Mouse (Mus musculus): ENCODE data around the gene Heatr6. TPM values are rescaled to one million over a fixed set of nuclear protein-coding genes. Genes with fewer than 3 reads are reported as not detected.

The Heatr6 gene
- polyA plus RNA-seq, 1 experiment: 13.1 TPM

DNA sequence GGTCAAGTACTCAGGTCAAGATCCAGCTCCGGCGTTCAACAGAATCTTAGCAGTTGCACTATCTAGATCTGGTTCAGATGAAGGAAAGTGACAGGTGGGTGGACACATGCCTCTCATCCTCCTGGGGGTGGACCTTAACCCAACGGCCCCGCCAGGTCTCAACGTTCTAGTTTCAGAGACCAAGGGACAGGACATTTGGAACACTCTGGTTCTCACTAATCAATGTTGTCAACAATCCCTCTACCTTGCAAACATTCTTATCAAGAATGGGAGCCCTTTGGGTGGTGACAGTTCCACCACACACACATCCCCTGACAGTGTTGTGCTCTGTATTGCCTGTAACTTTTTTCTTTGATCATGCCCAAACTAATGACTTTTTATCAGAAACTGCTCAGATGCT, 11.7 kb upstream of the Heatr6 start:
- H3K4me3 ChIP-seq (replicated peaks; ENCODE audit: control insufficient read depth, low read depth, low read length): peak overlapping the region; percentile 18
- H3K27ac ChIP-seq (ENCODE audit: control insufficient read depth, insufficient read depth, low read depth, low read length, poor library complexity): peak overlapping the region; percentile 3
- H3K4me1 ChIP-seq (ENCODE audit: control insufficient read depth, insufficient read depth, low read length): peaks cover 11% of the 10 kb centered on the region
- no peak for TF ChIP-seq POLR2A (IDR thresholded peaks at IDR 0.05; ENCODE audit: borderline replicate concordance, control insufficient read depth, low read depth, low read length)
- no peak for TF ChIP-seq CTCF (IDR thresholded peaks at IDR 0.05; ENCODE audit: control insufficient read depth, insufficient read depth, low read length)
- WGBS: 82% methylated on average over 5 of the region's 5 CpGs

DNA sequence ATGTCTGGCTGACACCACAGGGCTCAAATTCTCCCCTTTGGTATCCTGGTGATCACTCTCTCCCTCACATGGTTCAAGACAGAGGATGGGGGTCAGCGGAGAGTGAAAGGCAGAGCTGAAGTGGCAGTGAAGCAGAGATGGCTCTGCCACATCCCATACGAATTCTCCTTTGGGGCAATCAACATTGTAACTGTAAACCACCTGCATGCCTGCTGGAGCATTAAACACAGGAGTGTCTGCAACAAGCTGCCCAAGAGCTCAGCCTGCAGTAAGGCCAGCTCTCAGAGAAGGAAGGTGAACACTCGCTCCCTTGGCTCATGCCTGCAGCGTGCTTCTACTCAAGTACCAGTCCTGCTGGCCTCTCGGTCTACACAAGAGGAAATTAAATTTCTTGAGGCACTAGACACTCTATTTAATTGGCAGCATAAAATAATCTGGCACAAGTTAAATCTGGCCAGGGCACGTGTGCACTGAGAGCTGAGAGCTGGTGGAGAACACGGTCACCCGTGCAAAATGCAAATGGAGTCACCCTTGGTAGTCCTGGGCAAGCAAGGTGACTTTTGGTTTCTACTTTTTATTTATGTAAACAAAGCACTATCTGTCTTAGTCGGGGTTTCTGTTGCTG, 10.7 kb upstream of the Heatr6 start:
- WGBS: 56% methylated on average over 9 of the region's 9 CpGs
- H3K27ac ChIP-seq (ENCODE audit: control insufficient read depth, insufficient read depth, low read depth, low read length, poor library complexity): peak overlapping the region; percentile 62
- TF ChIP-seq CTCF (IDR thresholded peaks at IDR 0.05; ENCODE audit: control insufficient read depth, insufficient read depth, low read length): no peak
- TF ChIP-seq POLR2A (IDR thresholded peaks at IDR 0.05; ENCODE audit: borderline replicate concordance, control insufficient read depth, low read depth, low read length): no peak

GRCm38 (mm10) chr11:83743525-83743924, 10.0 kb upstream of the Heatr6 start:
- WGBS: 42% methylated on average over 3 of the region's 3 CpGs
- H3K4me3 ChIP-seq (replicated peaks; ENCODE audit: control insufficient read depth, low read depth, low read length): peak overlapping the region; percentile 15
- TF ChIP-seq CTCF (IDR thresholded peaks at IDR 0.05; ENCODE audit: control insufficient read depth, insufficient read depth, low read length): no peak
- TF ChIP-seq POLR2A (IDR thresholded peaks at IDR 0.05; ENCODE audit: borderline replicate concordance, control insufficient read depth, low read depth, low read length): no peak
- H3K4me1 ChIP-seq (ENCODE audit: control insufficient read depth, insufficient read depth, low read length): peaks cover 10% of the 10 kb centered on the region
- H3K27ac ChIP-seq (ENCODE audit: control insufficient read depth, insufficient read depth, low read depth, low read length, poor library complexity): peak overlapping the region; percentile 62

More for the DNA sequence above, 10.7 kb upstream of the Heatr6 start:
- Histone ChIP-seq H3K4me1 (ENCODE audit: control insufficient read depth, insufficient read depth, low read length) (peaks cover 12% of the 10 kb centered on the region), H3K4me3 (replicated peaks; ENCODE audit: control insufficient read depth, low read depth, low read length) (peak overlapping the region; percentile 35)

DNA sequence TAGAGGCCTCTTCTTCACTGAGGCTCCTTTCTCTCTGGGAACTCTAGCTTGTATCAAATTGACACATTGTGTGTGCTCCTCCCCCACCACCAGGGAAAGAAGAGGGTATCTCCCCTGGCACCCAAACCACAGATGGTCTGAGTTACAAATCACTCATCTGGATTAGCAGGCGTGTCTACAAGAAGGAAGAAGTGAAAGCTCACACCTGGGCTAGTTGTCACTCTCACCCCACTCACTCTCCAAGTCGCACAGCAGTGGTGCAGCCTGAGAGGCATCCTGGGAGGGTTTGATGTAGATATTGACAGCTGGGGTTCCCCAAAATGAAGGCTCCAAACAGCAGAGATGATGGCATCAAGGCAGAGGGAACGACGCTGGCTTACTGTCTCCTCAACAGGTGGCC, 7.3 kb upstream of the Heatr6 start:
- TF ChIP-seq POLR2A (IDR thresholded peaks at IDR 0.05; ENCODE audit: borderline replicate concordance, control insufficient read depth, low read depth, low read length): no peak
- TF ChIP-seq CTCF (IDR thresholded peaks at IDR 0.05; ENCODE audit: control insufficient read depth, insufficient read depth, low read length): no peak
- Histone ChIP-seq H3K27ac (ENCODE audit: control insufficient read depth, insufficient read depth, low read depth, low read length, poor library complexity) (peak overlapping the region; percentile 83), H3K4me1 (ENCODE audit: control insufficient read depth, insufficient read depth, low read length) (peaks cover 10% of the 10 kb centered on the region), H3K4me3 (replicated peaks; ENCODE audit: control insufficient read depth, low read depth, low read length) (peak overlapping the region; percentile 45)
- WGBS: 40% methylated on average over 4 of the region's 4 CpGs

- H3K4me3 ChIP-seq (replicated peaks; ENCODE audit: control insufficient read depth, low read depth, low read length): peak within 1 kb of the TSS; percentile 74
- peak within 1 kb of the TSS; percentile 83 for H3K27ac ChIP-seq (ENCODE audit: control insufficient read depth, insufficient read depth, low read depth, low read length, poor library complexity)
- peaks cover 9% of the 10 kb centered on the region for H3K4me1 ChIP-seq (ENCODE audit: control insufficient read depth, insufficient read depth, low read length)
- WGBS: 48% methylated on average over 5 of the region's 5 CpGs
- no peak for TF ChIP-seq POLR2A (IDR thresholded peaks at IDR 0.05; ENCODE audit: borderline replicate concordance, control insufficient read depth, low read depth, low read length)
- TF ChIP-seq CTCF (IDR thresholded peaks at IDR 0.05; ENCODE audit: control insufficient read depth, insufficient read depth, low read length): no peak
Measured at GRCm38 (mm10) chr11:83746681-83747080, 6.8 kb upstream of the Heatr6 start, which contains the start of gene Wfdc21. Gene Wfdc21, plus strand, starts transcription at chr11:83746940.

- peak overlapping the region; percentile 74 for H3K4me3 ChIP-seq (replicated peaks; ENCODE audit: control insufficient read depth, low read depth, low read length)
Measured at GRCm38 (mm10) chr11:83747376-83748265, 5.9 kb upstream of the Heatr6 start.

GRCm38 (mm10) chr11:83754227-83754626, 731 bp downstream of the Heatr6 start:
- peak overlapping the region; percentile 84 for H3K27ac ChIP-seq (ENCODE audit: control insufficient read depth, insufficient read depth, low read depth, low read length, poor library complexity)
- TF ChIP-seq CTCF (IDR thresholded peaks at IDR 0.05; ENCODE audit: control insufficient read depth, insufficient read depth, low read length): no peak
- no peak for TF ChIP-seq POLR2A (IDR thresholded peaks at IDR 0.05; ENCODE audit: borderline replicate concordance, control insufficient read depth, low read depth, low read length)
- 10% methylated on average over 8 of the region's 8 CpGs for WGBS
- no peaks in the 10 kb centered on the region; the same call in 1 of the 2 replicates for H3K4me1 ChIP-seq (ENCODE audit: control insufficient read depth, insufficient read depth, low read length)
- peak overlapping the region; percentile 88 for H3K4me3 ChIP-seq (replicated peaks; ENCODE audit: control insufficient read depth, low read depth, low read length)

More at GRCm38 (mm10) chr11:83747376-83748265, 5.9 kb upstream of the Heatr6 start:
- peak overlapping the region; percentile 83 for H3K27ac ChIP-seq (ENCODE audit: control insufficient read depth, insufficient read depth, low read depth, low read length, poor library complexity)
- WGBS: 42% methylated on average over 6 of the region's 6 CpGs
- peaks cover 9% of the 10 kb centered on the region for H3K4me1 ChIP-seq (ENCODE audit: control insufficient read depth, insufficient read depth, low read length)
- TF ChIP-seq CTCF (IDR thresholded peaks at IDR 0.05; ENCODE audit: control insufficient read depth, insufficient read depth, low read length) (no peak), POLR2A (IDR thresholded peaks at IDR 0.05; ENCODE audit: borderline replicate concordance, control insufficient read depth, low read depth, low read length) (no peak)

DNA sequence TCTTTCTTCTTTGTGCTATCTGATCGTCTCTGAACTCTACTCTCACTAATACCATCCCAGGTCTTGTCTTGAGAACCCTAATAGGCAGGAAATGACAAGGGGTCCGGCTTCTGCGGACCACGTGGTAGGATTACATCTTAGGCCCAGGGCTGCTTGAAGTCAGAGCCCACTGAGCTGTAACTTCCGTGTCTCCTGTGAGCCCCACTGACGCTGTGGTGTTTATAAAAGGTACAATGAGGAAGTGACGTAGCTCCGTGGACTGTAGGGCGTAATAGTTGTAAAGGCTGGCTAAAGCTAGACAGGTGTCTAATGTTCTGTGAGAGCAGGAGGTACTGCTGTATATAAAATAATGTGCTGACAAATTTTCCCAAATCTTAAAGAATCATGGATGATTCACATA, 13.8 kb downstream of the Heatr6 start:
- Histone ChIP-seq H3K4me3 (replicated peaks; ENCODE audit: control insufficient read depth, low read depth, low read length) (no peak overlapping the region), H3K4me1 (ENCODE audit: control insufficient read depth, insufficient read depth, low read length) (no peaks in the 10 kb centered on the region), H3K27ac (ENCODE audit: control insufficient read depth, insufficient read depth, low read depth, low read length, poor library complexity) (no peak overlapping the region)
- 72% methylated on average over 9 of the region's 9 CpGs for WGBS
- no peak for TF ChIP-seq POLR2A (IDR thresholded peaks at IDR 0.05; ENCODE audit: borderline replicate concordance, control insufficient read depth, low read depth, low read length)
- no peak for TF ChIP-seq CTCF (IDR thresholded peaks at IDR 0.05; ENCODE audit: control insufficient read depth, insufficient read depth, low read length)

Data from bone marrow, adult 2 months (tissue).